Mouse (Mus musculus) heart, embryonic 16.5 days (tissue): Measurements from ENCODE around the gene Ripor3. TPM values are rescaled to one million over a fixed set of nuclear protein-coding genes. Genes with fewer than 3 reads are reported as not detected.

Source experiments
- ATAC-seq: fragments of 200-750 bp; cut with Nextera tagmentation; replicated peaks from 2 replicates; pipeline ENCODE4 v1.8.0; 2017; ENCODE audit warnings: moderate number of reproducible peaks; ENCODE audit not compliant: insufficient read depth, low FRiP score; ENCODE audit errors: extremely low read depth
- H3K27ac ChIP-seq: fragments of 300-500 bp; sonication (generic); 2 replicates; pipeline ENCODE4 v1.5.1; 2014; ENCODE audit warnings: mild to moderate bottlenecking, low read length, control low read depth, moderate library complexity
- H3K27me3 ChIP-seq: fragments of 300-500 bp; sonication (generic); 2 replicates; pipeline ENCODE4 v1.6.1; 2014; ENCODE audit warnings: low read length, mixed read lengths; ENCODE audit not compliant: control insufficient read depth, insufficient read depth
- H3K36me3 ChIP-seq: fragments of 300-500 bp; sonication (generic); 2 replicates; pipeline ENCODE4 v1.6.1; 2014; ENCODE audit not compliant: control insufficient read depth, insufficient read depth
- H3K4me1 ChIP-seq: fragments of 300-500 bp; sonication (generic); 2 replicates; pipeline ENCODE4 v1.6.1; 2014; ENCODE audit warnings: low read length, mixed read lengths; ENCODE audit not compliant: control insufficient read depth, insufficient read depth
- H3K4me2 ChIP-seq: fragments of 300-500 bp; sonication (generic); 2 replicates; pipeline ENCODE4 v1.6.1; 2014; ENCODE audit warnings: low read depth, mild to moderate bottlenecking, control low read depth, low read length
- H3K4me3 ChIP-seq: fragments of 300-500 bp; sonication (generic); 2 replicates; pipeline ENCODE4 v1.5.1; 2014; ENCODE audit warnings: mild to moderate bottlenecking, control low read depth, low read length
- H3K9ac ChIP-seq: fragments of 300-500 bp; sonication (generic); 2 replicates; pipeline ENCODE4 v1.6.1; 2014; ENCODE audit warnings: low read length, control low read depth
- H3K9me3 ChIP-seq: fragments of 300-500 bp; sonication (generic); replicated peaks from 2 replicates; pipeline ENCODE4 v1.6.1; 2016; ENCODE audit warnings: low read length; ENCODE audit not compliant: control insufficient read depth
- WGBS: fragments of 180-500 bp; shearing (Covaris S2); extraction: QIAGEN DNeasy Blood & Tissue Kit; methylation state at CpG from one replicate; pipeline ENCODE4 v1.1.7; 2014; 5-methylcytosine and 5-hydroxymethylcytosine counted together
- polyA plus RNA-seq: library from polyadenylated mRNA; unstranded; fragments of >200 nt; fragmentation: Nextera tagmentation; extraction: Ambion mirVana; gene quantifications from 2 replicates; pipeline ENCODE4 v1.2.1, GENCODE M21; 2015

Gene Ripor3
- polyA plus RNA-seq, 1 experiment from 2014 or later: 0.84 TPM

- H3K4me1 ChIP-seq: peaks cover 4% of the 10 kb centered on the region; the same call in 1 of the 2 replicates
- H3K9me3 ChIP-seq: peaks cover 6% of the 10 kb centered on the region
- no peak overlapping the region for H3K27ac ChIP-seq
- ATAC-seq: no peak
- no peak overlapping the region for H3K4me2 ChIP-seq
- no peak overlapping the region for H3K9ac ChIP-seq
- H3K27me3 ChIP-seq: no peaks in the 10 kb centered on the region
- no peak overlapping the region for H3K4me3 ChIP-seq
- no peaks in the 10 kb centered on the region for H3K36me3 ChIP-seq
- 71% methylated on average over 12 of the region's 12 CpGs for WGBS
Observed at GRCm38 (mm10) chr2:168003431-168003830, 7.0 kb downstream of the Ripor3 start.

- H3K27ac ChIP-seq: no peak overlapping the region
- 63% methylated on average over 2 of the region's 2 CpGs for WGBS
Observed at GRCm38 (mm10) chr2:168002884-168003283, 7.5 kb downstream of the Ripor3 start.

GRCm38 (mm10) chr2:168002188-168002587, 8.2 kb downstream of the Ripor3 start:
- Histone ChIP-seq H3K36me3 (no peaks in the 10 kb centered on the region), H3K27me3 (no peaks in the 10 kb centered on the region), H3K9ac (no peak overlapping the region), H3K27ac (no peak overlapping the region), H3K4me2 (no peak overlapping the region), H3K4me1 (peaks cover 10% of the 10 kb centered on the region; the same call in 1 of the 2 replicates), H3K4me3 (no peak overlapping the region), H3K9me3 (peaks cover 6% of the 10 kb centered on the region)
- no peak for ATAC-seq
- WGBS: 54% methylated on average over 4 of the region's 4 CpGs

More at GRCm38 (mm10) chr2:168002884-168003283, 7.5 kb downstream of the Ripor3 start:
- ATAC-seq: no peak
- H3K27me3 ChIP-seq: no peaks in the 10 kb centered on the region
- no peak overlapping the region for H3K4me3 ChIP-seq
- H3K9me3 ChIP-seq: peaks cover 6% of the 10 kb centered on the region
- H3K36me3 ChIP-seq: no peaks in the 10 kb centered on the region
- H3K9ac ChIP-seq: no peak overlapping the region
- H3K4me2 ChIP-seq: no peak overlapping the region
- H3K4me1 ChIP-seq: peaks cover 5% of the 10 kb centered on the region; the same call in 1 of the 2 replicates

- H3K4me3 ChIP-seq: no peak overlapping the region
- no peak overlapping the region for H3K4me2 ChIP-seq
- no peak overlapping the region for H3K27ac ChIP-seq
- peaks cover 8% of the 10 kb centered on the region for H3K4me1 ChIP-seq
- ATAC-seq: no peak
- no peaks in the 10 kb centered on the region for H3K36me3 ChIP-seq
- WGBS: 74% methylated on average over 3 of the region's 3 CpGs
- no peak overlapping the region for H3K9ac ChIP-seq
- no peaks in the 10 kb centered on the region for H3K27me3 ChIP-seq
- H3K9me3 ChIP-seq: peaks cover 6% of the 10 kb centered on the region
Observed at GRCm38 (mm10) chr2:167999145-167999743, 11.2 kb downstream of the Ripor3 start.

- Histone ChIP-seq H3K27me3 (no peaks in the 10 kb centered on the region), H3K9ac (no peak overlapping the region), H3K36me3 (no peaks in the 10 kb centered on the region), H3K27ac (no peak overlapping the region), H3K4me1 (peaks cover 8% of the 10 kb centered on the region), H3K9me3 (peaks cover 6% of the 10 kb centered on the region), H3K4me2 (no peak overlapping the region), H3K4me3 (no peak overlapping the region)
- no peak for ATAC-seq
- WGBS: 50% methylated on average over 3 of the region's 3 CpGs
Observed at GRCm38 (mm10) chr2:167997562-167997961, 12.9 kb downstream of the Ripor3 start.

- H3K36me3 ChIP-seq: no peaks in the 10 kb centered on the region
- 41% methylated on average over 8 of the region's 8 CpGs for WGBS
- no peak overlapping the region for H3K9ac ChIP-seq
- no peak overlapping the region for H3K4me2 ChIP-seq
- H3K27me3 ChIP-seq: no peaks in the 10 kb centered on the region
- H3K9me3 ChIP-seq: peaks cover 6% of the 10 kb centered on the region
- H3K27ac ChIP-seq: no peak overlapping the region
- H3K4me3 ChIP-seq: no peak overlapping the region
- peaks cover 8% of the 10 kb centered on the region for H3K4me1 ChIP-seq
- no peak for ATAC-seq
Observed at GRCm38 (mm10) chr2:167996672-167997215, 13.7 kb downstream of the Ripor3 start.

- peaks cover 6% of the 10 kb centered on the region for H3K9me3 ChIP-seq
- H3K27me3 ChIP-seq: no peaks in the 10 kb centered on the region
- H3K27ac ChIP-seq: no peak overlapping the region
- ATAC-seq: no peak
- H3K4me3 ChIP-seq: no peak overlapping the region
- no peaks in the 10 kb centered on the region for H3K36me3 ChIP-seq
- peaks cover 8% of the 10 kb centered on the region for H3K4me1 ChIP-seq
- no peak overlapping the region for H3K4me2 ChIP-seq
- no peak overlapping the region for H3K9ac ChIP-seq
- 54% methylated on average over 19 of the region's 19 CpGs for whole genome bisulfite sequencing
Observed at GRCm38 (mm10) chr2:167995870-167996635, 14.4 kb downstream of the Ripor3 start.

GRCm38 (mm10) chr2:167993260-167993659, 17.2 kb downstream of the Ripor3 start:
- 67% methylated on average over 13 of the region's 13 CpGs for WGBS
- ATAC-seq: no peak
- H3K4me3 ChIP-seq: no peak overlapping the region
- H3K9ac ChIP-seq: no peak overlapping the region
- H3K4me2 ChIP-seq: no peak overlapping the region
- H3K9me3 ChIP-seq: no peaks in the 10 kb centered on the region
- H3K36me3 ChIP-seq: no peaks in the 10 kb centered on the region
- H3K27ac ChIP-seq: no peak overlapping the region
- H3K4me1 ChIP-seq: peaks cover 16% of the 10 kb centered on the region
- H3K27me3 ChIP-seq: no peaks in the 10 kb centered on the region

GRCm38 (mm10) chr2:167989310-167989709, 21.1 kb downstream of the Ripor3 start:
- Histone ChIP-seq H3K36me3 (no peaks in the 10 kb centered on the region), H3K4me3 (no peak overlapping the region), H3K27me3 (no peaks in the 10 kb centered on the region), H3K9me3 (no peaks in the 10 kb centered on the region), H3K27ac (no peak overlapping the region), H3K4me1 (peaks cover 19% of the 10 kb centered on the region), H3K9ac (0 out of 2 replicates have a peak overlapping the region, but pooled peaks have one; percentile 30), H3K4me2 (no peak overlapping the region; the same call in 1 of the 2 replicates)
- ATAC-seq: peak; percentile 79
- WGBS: 30% methylated on average over 14 of the region's 14 CpGs
